Mouse (Mus musculus) kidney, embryonic 14.5 days (tissue): ENCODE measurements at regions not wholly inside any gene's neighbourhood (a gene's known extent, or its start where the extent isn't known, plus 50 kb on each side); places are given as distances from the start of the nearest gene placed in this dataset.

Experiments used
- ATAC-seq: fragments of 200-750 bp; cut with Nextera tagmentation; 2 replicates; pipeline ENCODE4 v1.8.0; 2017; ENCODE audit warnings: moderate number of reproducible peaks, mild to moderate bottlenecking, moderate TSS enrichment, moderate library complexity; ENCODE audit not compliant: low FRiP score, low TSS enrichment
- H3K27ac ChIP-seq: fragments of 300-500 bp; sonication (generic); 2 replicates; pipeline ENCODE4 v1.5.1; 2014; ENCODE audit warnings: low read depth, mild to moderate bottlenecking, low read length, moderate library complexity, mixed read lengths
- H3K27me3 ChIP-seq: fragments of 300-500 bp; sonication (generic); 2 replicates; pipeline ENCODE4 v1.6.1; 2014; ENCODE audit warnings: mild to moderate bottlenecking, low read length; ENCODE audit not compliant: control insufficient read depth, insufficient read depth
- H3K36me3 ChIP-seq: fragments of 300-500 bp; sonication (generic); 2 replicates; pipeline ENCODE4 v1.6.1; 2014; ENCODE audit warnings: low read length, mixed read lengths; ENCODE audit not compliant: control insufficient read depth, insufficient read depth
- H3K4me1 ChIP-seq: fragments of 300-500 bp; sonication (generic); 2 replicates; pipeline ENCODE4 v1.6.1; 2014; ENCODE audit warnings: low read length, mixed read lengths; ENCODE audit not compliant: control insufficient read depth, insufficient read depth
- H3K4me2 ChIP-seq: fragments of 300-500 bp; sonication (generic); replicated peaks from 2 replicates; pipeline ENCODE4 v1.6.1; 2014; ENCODE audit warnings: low read depth, mild to moderate bottlenecking, low read length
- H3K4me3 ChIP-seq: fragments of 300-500 bp; sonication (generic); 2 replicates; pipeline ENCODE4 v1.5.1; 2014; ENCODE audit warnings: mild to moderate bottlenecking, low read length
- H3K9ac ChIP-seq: fragments of 300-500 bp; sonication (generic); 2 replicates; pipeline ENCODE4 v1.6.1; 2014; ENCODE audit warnings: low read depth, mild to moderate bottlenecking, low read length, moderate library complexity
- H3K9me3 ChIP-seq: fragments of 300-500 bp; sonication (generic); 2 replicates; pipeline ENCODE4 v1.6.1; 2016; ENCODE audit warnings: low read length; ENCODE audit not compliant: control insufficient read depth
- WGBS: fragments of 180-500 bp; shearing (Covaris S2); extraction: QIAGEN DNeasy Blood & Tissue Kit; methylation state at CpG from one replicate; pipeline ENCODE4 v1.1.7; 2014; 5-methylcytosine and 5-hydroxymethylcytosine counted together

DNA sequence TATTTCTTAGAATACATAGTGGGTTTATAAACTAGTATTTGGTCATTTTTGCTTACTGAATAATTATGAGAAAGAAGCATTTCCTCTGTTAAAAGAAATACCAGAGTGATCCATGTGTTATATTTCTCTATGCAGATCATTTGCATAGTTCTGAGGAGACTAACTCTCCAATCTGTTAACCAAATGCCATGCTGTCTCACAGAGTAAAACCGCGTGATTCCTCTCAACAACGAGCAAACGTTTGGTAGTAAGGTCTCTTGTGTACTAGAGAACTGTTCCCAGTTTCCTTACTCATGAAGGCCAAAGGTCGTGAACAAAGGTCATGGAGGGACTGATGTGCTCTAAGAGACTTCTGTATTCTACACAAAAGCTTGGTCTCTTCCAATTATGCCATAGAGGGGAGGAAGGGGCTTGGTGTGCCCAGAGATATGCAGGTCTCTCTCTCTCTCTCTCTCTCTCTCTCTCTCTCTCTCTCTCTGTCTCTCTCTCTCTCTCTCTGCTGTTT lies 152.3 kb upstream of the Avpr1a start:
- H3K9me3 ChIP-seq: no peaks in the 10 kb centered on the region
- H3K4me2 ChIP-seq: no peak overlapping the region
- no peak for ATAC-seq
- H3K36me3 ChIP-seq: no peaks in the 10 kb centered on the region
- H3K9ac ChIP-seq: no peak overlapping the region
- 87% methylated on average over 5 of the region's 5 CpGs for WGBS
- H3K27me3 ChIP-seq: no peaks in the 10 kb centered on the region
- no peak overlapping the region for H3K4me3 ChIP-seq
- no peaks in the 10 kb centered on the region for H3K4me1 ChIP-seq
- no peak overlapping the region for H3K27ac ChIP-seq

DNA sequence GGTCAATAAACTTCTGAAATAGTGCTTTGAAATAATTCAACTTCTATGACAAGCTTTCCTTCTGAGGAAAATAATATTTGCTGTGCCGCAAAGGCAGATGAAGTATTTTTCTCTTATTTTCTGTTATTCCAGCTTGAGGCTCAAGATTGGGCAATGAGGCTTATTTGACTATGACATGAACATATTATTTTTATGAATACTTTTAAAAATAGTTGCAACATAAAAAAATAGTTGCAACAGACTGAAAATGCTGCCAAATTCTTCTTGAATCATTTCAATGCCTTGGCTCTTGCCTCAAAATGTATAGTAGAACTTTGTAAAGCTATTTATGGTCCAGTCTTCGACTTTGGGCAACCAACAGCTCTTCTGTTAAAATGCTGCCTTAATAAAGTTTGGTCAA lies 156.7 kb upstream of the Avpr1a start:
- ATAC-seq: no peak
- Histone ChIP-seq H3K4me2 (no peak overlapping the region), H3K4me1 (no peaks in the 10 kb centered on the region), H3K4me3 (no peak overlapping the region), H3K36me3 (no peaks in the 10 kb centered on the region), H3K9ac (no peak overlapping the region), H3K9me3 (no peaks in the 10 kb centered on the region), H3K27ac (no peak overlapping the region), H3K27me3 (no peaks in the 10 kb centered on the region)
- WGBS: 79% methylated on average over 2 of the region's 2 CpGs

- 69% methylated on average over 5 of the region's 5 CpGs for WGBS
- Histone ChIP-seq H3K4me3 (no peak overlapping the region), H3K9me3 (no peaks in the 10 kb centered on the region), H3K4me1 (no peaks in the 10 kb centered on the region), H3K4me2 (no peak overlapping the region), H3K27ac (no peak overlapping the region), H3K27me3 (no peaks in the 10 kb centered on the region), H3K9ac (no peak overlapping the region), H3K36me3 (no peaks in the 10 kb centered on the region)
- ATAC-seq: no peak
Observed at GRCm38 (mm10) chr10:122291091-122291490, 157.2 kb upstream of the Avpr1a start.

DNA sequence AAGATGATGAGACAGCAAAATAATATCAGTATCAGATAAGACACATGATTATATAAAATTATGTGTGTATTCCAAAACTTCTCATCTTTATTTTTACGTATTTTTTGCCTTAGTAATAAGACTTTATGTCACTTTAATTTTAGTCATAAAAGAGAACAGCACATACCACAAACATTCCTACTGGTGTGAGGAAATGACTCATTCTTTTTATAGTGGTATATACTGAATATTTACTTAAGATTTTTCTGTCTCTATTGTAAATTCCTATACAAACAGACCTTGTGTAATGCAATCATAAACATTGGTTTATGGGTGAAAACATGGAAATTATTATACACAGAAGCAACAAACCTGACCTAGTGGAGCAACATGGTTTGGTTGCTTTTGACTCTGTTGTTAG lies 173.4 kb upstream of the Avpr1a start:
- no peak for ATAC-seq
- WGBS: 78% methylated on average over 1 of the region's 1 CpGs
- H3K27me3 ChIP-seq: no peaks in the 10 kb centered on the region
- H3K4me2 ChIP-seq: no peak overlapping the region
- no peaks in the 10 kb centered on the region for H3K9me3 ChIP-seq
- no peak overlapping the region for H3K27ac ChIP-seq
- H3K36me3 ChIP-seq: no peaks in the 10 kb centered on the region
- no peak overlapping the region for H3K4me3 ChIP-seq
- no peak overlapping the region for H3K9ac ChIP-seq
- no peaks in the 10 kb centered on the region for H3K4me1 ChIP-seq

GRCm38 (mm10) chr10:122274181-122274580 lies 174.1 kb upstream of the Avpr1a start:
- Histone ChIP-seq H3K36me3 (no peaks in the 10 kb centered on the region), H3K27ac (no peak overlapping the region), H3K4me1 (no peaks in the 10 kb centered on the region), H3K4me2 (no peak overlapping the region), H3K9me3 (no peaks in the 10 kb centered on the region), H3K4me3 (no peak overlapping the region), H3K27me3 (no peaks in the 10 kb centered on the region), H3K9ac (no peak overlapping the region)
- 81% methylated on average over 3 of the region's 3 CpGs for WGBS
- no peak for ATAC-seq

GRCm38 (mm10) chr10:122264070-122264469 lies 166.9 kb upstream of the Rxylt1 start:
- ATAC-seq: no peak
- Histone ChIP-seq H3K4me2 (no peak overlapping the region), H3K4me3 (no peak overlapping the region), H3K4me1 (no peaks in the 10 kb centered on the region; the same call in 1 of the 2 replicates), H3K9me3 (no peaks in the 10 kb centered on the region), H3K27ac (no peak overlapping the region), H3K9ac (no peak overlapping the region), H3K27me3 (no peaks in the 10 kb centered on the region), H3K36me3 (no peaks in the 10 kb centered on the region)
- 62% methylated on average over 1 of the region's 1 CpGs for WGBS

GRCm38 (mm10) chr10:122259354-122259753 lies 162.2 kb upstream of the Rxylt1 start:
- Histone ChIP-seq H3K36me3 (no peaks in the 10 kb centered on the region), H3K4me2 (no peak overlapping the region), H3K9me3 (no peaks in the 10 kb centered on the region), H3K4me3 (no peak overlapping the region), H3K27me3 (no peaks in the 10 kb centered on the region), H3K4me1 (no peaks in the 10 kb centered on the region; the same call in 1 of the 2 replicates), H3K27ac (no peak overlapping the region), H3K9ac (no peak overlapping the region)
- 9% methylated on average over 4 of the region's 4 CpGs for WGBS
- no peak for ATAC-seq

- Histone ChIP-seq H3K4me2 (no peak overlapping the region), H3K9ac (no peak overlapping the region), H3K36me3 (no peaks in the 10 kb centered on the region), H3K4me3 (no peak overlapping the region), H3K4me1 (no peaks in the 10 kb centered on the region; the same call in 1 of the 2 replicates), H3K27me3 (no peaks in the 10 kb centered on the region), H3K9me3 (no peaks in the 10 kb centered on the region), H3K27ac (no peak overlapping the region)
- WGBS: 81% methylated on average over 3 of the region's 3 CpGs
- ATAC-seq: no peak
Observed at GRCm38 (mm10) chr10:122258711-122259110, 161.5 kb upstream of the Rxylt1 start.

GRCm38 (mm10) chr10:122231818-122232217 lies 134.6 kb upstream of the Rxylt1 start:
- Histone ChIP-seq H3K4me3 (no peak overlapping the region), H3K9me3 (no peaks in the 10 kb centered on the region), H3K4me1 (peaks cover 16% of the 10 kb centered on the region; the same call in 1 of the 2 replicates), H3K27me3 (no peaks in the 10 kb centered on the region), H3K27ac (0 out of 2 replicates have a peak overlapping the region, but pooled peaks have one; percentile 51), H3K36me3 (no peaks in the 10 kb centered on the region), H3K9ac (no peak overlapping the region), H3K4me2 (no peak overlapping the region)
- WGBS: 45% methylated on average over 7 of the region's 7 CpGs
- ATAC-seq: no peak
